Mouse (Mus musculus) fibroblast of lung, adult 2 months (primary cell): ENCODE measurements around the gene Tspan5.

Experiments
- DNase-seq: peaks from one replicate; pipeline ENCODE4 v3.0.0-alpha.2; 2011; ENCODE audit warnings: low read depth

Gene Tspan5

GRCm38 (mm10) chr3:138937241-138937640 lies 195.2 kb downstream of the Tspan5 start:
- DNase-seq = no peak

GRCm38 (mm10) chr3:138941604-138942003 lies 199.6 kb downstream of the Tspan5 start:
- no peak for DNase-seq

- DNase-seq = no peak
Measured at GRCm38 (mm10) chr3:138945516-138945915, 203.5 kb downstream of the Tspan5 start.

GRCm38 (mm10) chr3:138949081-138949480 lies 207.1 kb downstream of the Tspan5 start:
- DNase-seq = no peak

- no peak for DNase-seq
Measured at GRCm38 (mm10) chr3:138955220-138955619, 213.2 kb downstream of the Tspan5 start.
